Mouse (Mus musculus) myocyte (in vitro differentiated cells): ENCODE measurements around the gene Dhx15.

ENCODE experiments used
- E2F4 ChIP-seq: IDR thresholded peaks from one replicate; pipeline ENCODE4 v1.6.1; 2011; ENCODE audit warnings: mild to moderate bottlenecking, control low read depth, moderate library complexity; ENCODE audit not compliant: insufficient read depth
- POLR2A ChIP-seq: IDR thresholded peaks from one replicate; pipeline ENCODE4 v1.6.1; 2011; ENCODE audit warnings: low read depth, mild to moderate bottlenecking, control low read depth, moderate library complexity; ENCODE audit not compliant: insufficient read length
- POLR2AphosphoS2 ChIP-seq: IDR thresholded peaks from one replicate; pipeline ENCODE4 v1.6.1; 2011; ENCODE audit warnings: low read depth, control low read depth; ENCODE audit not compliant: insufficient read length

- TF ChIP-seq POLR2A (no peak), POLR2AphosphoS2 (no peak), E2F4 (no peak)
Observed at GRCm38 (mm10) chr5:52221596-52221995, 31.3 kb upstream of the Dhx15 start.
